Comparison of ENCODE assay signal across 9 mouse cellular contexts in the genomic region with DNA sequence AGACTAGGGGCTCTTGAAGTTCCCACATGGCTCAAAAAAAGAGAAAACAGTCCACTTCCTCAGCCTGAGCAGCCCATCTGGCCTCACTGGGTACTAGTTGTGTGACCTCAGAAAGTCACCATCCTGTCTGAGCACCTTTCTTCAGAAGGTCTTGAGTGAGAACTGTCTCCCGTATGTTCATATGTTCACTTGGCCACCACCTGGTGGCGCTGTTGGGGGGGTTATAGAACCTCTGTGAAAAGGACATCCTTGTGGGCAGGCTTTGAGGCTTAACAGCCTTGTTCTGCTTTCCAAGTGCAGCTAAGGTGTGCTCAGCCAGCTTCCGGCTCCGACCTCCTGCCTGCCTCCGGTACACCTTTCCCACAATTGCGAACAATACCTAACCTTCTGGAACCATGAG. TPM values are rescaled to one million over a fixed set of nuclear protein-coding genes. Genes with fewer than 3 reads are reported as not detected.
DNase-seq lines count a peak whose midpoint lies in the region; ATAC-seq lines count a peak whose summit lies in the region.
"Had no signal": no experiment of that assay in that cellular context is flagged by ENCODE, and none has a peak within 500 bp of the region (broad histone marks: within the 10 kb centered on the region; RNA-seq: fewer than 3 reads in every experiment).

No protein-coding gene starts in this region.

- H3K4me1 ChIP-seq in midbrain, embryonic 11.5 days (ENCODE audit: control insufficient read depth, insufficient read depth, low read length), result peaks cover 11% of the 10 kb centered on the region
- H3K4me1 ChIP-seq in midbrain, embryonic 16.5 days (ENCODE audit: control insufficient read depth, insufficient read depth, low read length), result no peaks in the 10 kb centered on the region
- H3K4me1 ChIP-seq in embryonic facial prominence, embryonic 13.5 days, result peaks cover 28% of the 10 kb centered on the region

- H3K9ac ChIP-seq in midbrain, embryonic 11.5 days (ENCODE audit: low read length), result no peak overlapping the region
- no peak overlapping the region for H3K9ac ChIP-seq in midbrain, embryonic 16.5 days (ENCODE audit: low read depth, low read length)
- H3K9ac ChIP-seq in embryonic facial prominence, embryonic 13.5 days, result no peak overlapping the region
- H3K9ac ChIP-seq: liver, embryonic 13.5 days had no signal

- WGBS in midbrain, embryonic 11.5 days, result 66% methylated on average over 6 of the region's 6 CpGs
- 70% methylated on average over 6 of the region's 6 CpGs for WGBS in midbrain, embryonic 16.5 days
- 68% methylated on average over 6 of the region's 6 CpGs for WGBS in embryonic facial prominence, embryonic 13.5 days

- peak; percentile 73 to 78 for DNase-seq in cerebellum, postnatal 10 days
- no peak for DNase-seq in cerebellum, adult 9-10 months
- DNase-seq in midbrain, embryonic 11.5 days (ENCODE audit: low spot score, missing footprints), result peak; percentile 93
- DNase-seq in lung, postnatal 4 days, result peak; percentile 55 to 68
- no peak for DNase-seq in layer of hippocampus, adult 9-11 months
- DNase-seq in left cerebral cortex, adult 11 months (ENCODE audit: low spot score), result no peak
- DNase-seq: liver, embryonic 13.5 days had no signal

- no peaks in the 10 kb centered on the region for H3K9me3 ChIP-seq in midbrain, embryonic 11.5 days (ENCODE audit: control insufficient read depth, low read length)
- no peaks in the 10 kb centered on the region for H3K9me3 ChIP-seq in midbrain, embryonic 16.5 days (replicated peaks; ENCODE audit: control insufficient read depth, low read length, poor library complexity, severe bottlenecking)
- H3K9me3 ChIP-seq in embryonic facial prominence, embryonic 13.5 days, result no peaks in the 10 kb centered on the region
- H3K9me3 ChIP-seq: liver, embryonic 13.5 days had no signal

- no peaks in the 10 kb centered on the region for H3K36me3 ChIP-seq in midbrain, embryonic 11.5 days (ENCODE audit: control insufficient read depth, insufficient read depth, low read length)
- H3K36me3 ChIP-seq in midbrain, embryonic 16.5 days (ENCODE audit: control insufficient read depth, insufficient read depth, low read length), result no peaks in the 10 kb centered on the region
- H3K36me3 ChIP-seq in embryonic facial prominence, embryonic 13.5 days, result peaks cover 55% of the 10 kb centered on the region
- H3K36me3 ChIP-seq: liver, embryonic 13.5 days had no signal

- H3K4me2 ChIP-seq in midbrain, embryonic 11.5 days, result no peak overlapping the region
- no peak overlapping the region for H3K4me2 ChIP-seq in midbrain, embryonic 16.5 days (ENCODE audit: low read length)
- H3K4me2 ChIP-seq in embryonic facial prominence, embryonic 13.5 days, result no peak overlapping the region
- H3K4me2 ChIP-seq: liver, embryonic 13.5 days had no signal

- no peaks in the 10 kb centered on the region for H3K27me3 ChIP-seq in midbrain, embryonic 11.5 days (ENCODE audit: control insufficient read depth, insufficient read depth, low read length)
- H3K27me3 ChIP-seq in midbrain, embryonic 16.5 days (ENCODE audit: control insufficient read depth, insufficient read depth, low read depth, low read length), result no peaks in the 10 kb centered on the region
- no peaks in the 10 kb centered on the region for H3K27me3 ChIP-seq in embryonic facial prominence, embryonic 13.5 days

- H3K4me3 ChIP-seq in midbrain, embryonic 11.5 days (ENCODE audit: low read depth, low read length), result no peak overlapping the region
- no peak overlapping the region for H3K4me3 ChIP-seq in midbrain, embryonic 16.5 days (ENCODE audit: low read depth, low read length)
- no peak overlapping the region for H3K4me3 ChIP-seq in embryonic facial prominence, embryonic 13.5 days
- H3K4me3 ChIP-seq: liver, embryonic 13.5 days had no signal

- no peak overlapping the region for H3K27ac ChIP-seq in midbrain, embryonic 11.5 days (ENCODE audit: low read depth, low read length)
- no peak overlapping the region for H3K27ac ChIP-seq in midbrain, embryonic 16.5 days (ENCODE audit: low read length)
- 0 out of 2 replicates have a peak overlapping the region, but pooled peaks have one; percentile 48 for H3K27ac ChIP-seq in embryonic facial prominence, embryonic 13.5 days
- H3K27ac ChIP-seq: liver, embryonic 13.5 days had no signal

- ATAC-seq in midbrain, embryonic 11.5 days (ENCODE audit: low FRiP score), result no peak
- ATAC-seq in midbrain, embryonic 16.5 days, result no peak
- no peak for ATAC-seq in embryonic facial prominence, embryonic 13.5 days (ENCODE audit: insufficient number of reproducible peaks, insufficient read depth, low FRiP score, low TSS enrichment, low read depth)

RNA-seq across cellular contexts. Expression of a gene that starts 10.1 kb away (rescaled TPM):
- polyA plus RNA-seq in midbrain, embryonic 11.5 days (2014; fragmentation: Nextera tagmentation; extraction: Ambion mirVana), result 106 and 107 TPM in 2 replicates
- 153 and 159 TPM in 2 replicates for polyA plus RNA-seq in midbrain, embryonic 16.5 days (2015; fragmentation: Nextera tagmentation; extraction: Ambion mirVana)
- 18.7 and 23.1 TPM in 2 replicates for polyA plus RNA-seq in embryonic facial prominence, embryonic 13.5 days (2015; fragmentation: Nextera tagmentation; extraction: Ambion mirVana)

RNA-seq across cellular contexts. Expression of a gene that starts 15.2 kb away (rescaled TPM):
- 14.5 and 19.0 TPM in 2 replicates for polyA plus RNA-seq in midbrain, embryonic 11.5 days (2014; fragmentation: Nextera tagmentation; extraction: Ambion mirVana)
- 33.6 and 38.4 TPM in 2 replicates for polyA plus RNA-seq in midbrain, embryonic 16.5 days (2015; fragmentation: Nextera tagmentation; extraction: Ambion mirVana)
- 52.2 and 53.3 TPM in 2 replicates for polyA plus RNA-seq in embryonic facial prominence, embryonic 13.5 days (2015; fragmentation: Nextera tagmentation; extraction: Ambion mirVana)

RNA-seq across cellular contexts. Expression of a gene that starts 37.1 kb away (rescaled TPM):
- polyA plus RNA-seq in midbrain, embryonic 11.5 days (2014; fragmentation: Nextera tagmentation; extraction: Ambion mirVana), result 19.8 and 24.3 TPM in 2 replicates
- 2.7 and 3.6 TPM in 2 replicates for polyA plus RNA-seq in midbrain, embryonic 16.5 days (2015; fragmentation: Nextera tagmentation; extraction: Ambion mirVana)
- 0.87 and 1.1 TPM in 2 replicates for polyA plus RNA-seq in embryonic facial prominence, embryonic 13.5 days (2015; fragmentation: Nextera tagmentation; extraction: Ambion mirVana)

Comparison
In these comparisons a context has a peak if more than half of its experiments do, and no peak if none do; other contexts are left out.
1. DNase-seq: peak in cerebellum, postnatal 10 days (2 of 2), midbrain, embryonic 11.5 days (single experiment) and lung, postnatal 4 days (2 of 2); none in cerebellum, adult 9-10 months (single experiment), layer of hippocampus, adult 9-11 months (single experiment) and left cerebral cortex, adult 11 months (single experiment).